Mouse (Mus musculus) regulatory T cell (primary cell): Measurements from ENCODE around the gene Cpt1c.

Experiments used
- in situ Hi-C: fragments of 300-600 bp; cut with MboI, MseI; formaldehyde crosslinking; loops from one replicate; pipeline ENCODE4 v1.15.1; 2025; ENCODE audit warnings: high pct_unique_total_duplicates

The Cpt1c gene

DNA sequence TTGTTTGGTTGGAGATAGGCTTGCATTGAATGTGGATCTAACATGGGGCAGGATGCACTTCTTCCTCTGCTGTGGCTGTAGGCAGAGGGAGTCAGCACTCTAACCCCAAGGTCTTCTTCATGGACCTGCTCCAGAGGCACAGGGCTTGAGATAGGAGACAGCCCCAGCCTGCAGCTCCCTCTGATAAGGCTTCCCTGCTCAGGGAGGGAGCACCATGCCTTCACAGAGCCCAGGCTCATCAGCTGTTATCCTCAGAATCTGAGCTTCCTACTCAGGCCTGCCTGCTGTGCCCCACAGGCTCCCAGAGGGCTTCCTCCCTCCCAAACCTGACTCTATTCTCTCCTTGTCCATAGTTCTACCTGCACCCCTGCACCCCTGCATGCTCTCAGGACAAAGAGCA, 52.1 kb downstream of the Cpt1c start:
- in situ Hi-C loops: loop anchor here (10.0 kb wide), 1 partner anchor 642 kb away; no protein-coding TSS in a partner anchor

DNA sequence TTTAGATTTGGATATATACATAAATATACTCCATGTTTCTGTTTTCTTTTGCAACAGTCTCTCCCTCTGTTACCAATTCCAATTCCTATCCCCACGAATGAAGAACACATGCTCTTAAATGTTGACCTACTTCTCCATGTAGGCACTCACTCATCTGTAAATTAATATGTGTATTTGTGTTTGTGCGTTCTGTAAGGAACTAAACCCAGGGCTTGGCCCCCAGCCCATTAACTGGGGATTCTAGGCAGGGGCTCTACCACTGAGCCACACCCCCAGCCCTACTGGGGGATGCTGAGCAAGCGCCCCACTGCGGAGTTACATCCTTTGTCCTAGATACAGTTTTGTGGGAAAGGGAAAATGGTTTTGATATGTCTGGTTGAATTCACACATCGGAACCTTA, 55.5 kb downstream of the Cpt1c start:
- in situ Hi-C loops: no loop called here

DNA sequence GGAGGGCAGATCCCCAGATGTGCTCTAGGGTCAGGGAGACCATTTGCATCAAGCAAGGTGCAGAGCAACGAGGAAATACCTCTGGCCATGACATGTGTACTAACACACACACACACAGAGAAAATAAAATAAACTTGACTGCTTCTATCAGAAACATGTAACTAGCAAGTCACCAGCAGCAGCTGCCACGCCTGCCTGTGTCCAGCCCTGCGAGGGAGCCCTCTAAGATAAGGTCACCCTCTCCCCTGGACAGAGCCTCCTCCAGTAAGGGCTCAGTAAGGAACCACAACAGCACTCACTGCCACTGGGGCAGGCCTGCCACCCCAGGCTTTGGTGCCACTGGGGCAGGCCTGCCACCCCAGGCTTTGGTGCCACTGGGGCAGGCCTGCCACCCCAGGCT, 56.4 kb downstream of the Cpt1c start:
- in situ Hi-C loops: no loop called here

DNA sequence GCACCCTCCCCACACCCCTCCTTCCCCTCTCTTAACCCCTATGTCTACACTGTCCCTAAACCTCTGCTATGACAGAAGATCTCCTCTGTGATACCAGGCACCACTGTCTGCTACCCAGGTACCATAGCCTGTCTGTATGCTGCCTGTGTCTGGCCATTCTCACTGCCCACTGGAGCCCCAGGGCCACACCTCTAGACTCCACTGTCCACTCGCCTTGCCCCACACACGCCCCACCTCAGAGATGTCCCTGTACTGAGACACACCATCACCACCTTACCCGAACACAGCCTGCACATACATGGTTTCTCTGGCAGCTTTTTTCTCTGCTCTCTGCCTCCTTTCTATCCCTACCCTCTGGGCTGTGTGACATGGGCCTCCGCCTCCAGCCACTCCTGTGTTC, 57.8 kb downstream of the Cpt1c start:
- in situ Hi-C loops: no loop called here

DNA sequence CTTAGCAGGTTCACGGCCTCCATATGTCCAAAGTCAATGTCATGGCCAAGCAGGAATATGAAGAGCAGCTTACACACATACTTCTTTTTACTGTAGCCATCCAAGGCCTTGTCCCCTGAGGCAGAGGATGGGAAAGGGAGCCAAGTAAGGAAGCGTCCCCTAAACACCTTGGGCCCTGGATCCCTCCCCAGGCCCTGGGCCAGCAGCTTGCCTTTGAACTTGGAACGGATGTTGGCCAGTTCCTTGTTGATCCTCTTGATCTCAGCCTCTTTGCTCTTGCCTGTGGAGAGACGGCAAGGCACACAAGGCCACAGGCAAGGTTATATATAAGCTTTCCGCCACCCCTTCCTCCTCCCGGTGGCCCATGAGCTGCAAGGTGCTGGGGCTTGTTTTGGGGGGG, 58.5 kb downstream of the Cpt1c start:
- in situ Hi-C loops: no loop called here

DNA sequence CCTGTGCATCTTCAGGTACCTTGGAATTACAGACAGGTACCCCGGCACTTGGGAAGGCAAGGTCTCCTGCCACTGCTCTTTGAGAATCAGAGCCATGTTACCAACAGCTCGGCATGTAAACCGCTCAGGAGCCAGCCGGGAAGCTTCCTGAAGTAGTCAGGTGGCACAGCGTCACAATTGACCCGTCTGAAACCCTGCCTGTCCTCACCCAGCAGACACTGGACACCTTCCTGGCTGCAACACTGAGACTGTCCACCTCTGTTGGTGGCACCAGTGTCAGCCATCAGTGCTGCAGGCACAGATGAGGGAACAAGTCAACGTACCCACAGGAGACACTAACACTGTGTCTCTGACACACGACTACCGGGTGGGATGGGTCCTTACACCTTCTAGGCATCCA, 59.3 kb downstream of the Cpt1c start:
- in situ Hi-C loops: no loop called here

DNA sequence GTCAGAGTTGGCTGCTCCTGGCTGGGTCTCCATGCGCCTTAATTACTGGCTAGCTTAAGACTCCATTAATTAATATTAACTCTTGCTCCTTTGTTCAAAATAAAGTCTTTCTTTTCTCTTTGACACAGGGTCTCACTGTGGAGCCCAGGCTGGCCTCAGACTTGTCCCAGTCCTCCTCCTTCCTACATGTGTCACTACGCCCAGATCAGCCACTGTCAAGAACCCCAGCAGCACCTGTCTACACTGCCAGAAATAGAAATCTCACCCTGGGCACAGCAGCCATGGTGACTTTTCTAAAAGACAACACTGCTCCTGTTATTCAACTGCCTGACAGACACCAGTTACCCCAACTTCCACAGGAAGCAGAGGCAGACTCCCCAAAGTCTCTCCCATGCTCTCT, 60.3 kb downstream of the Cpt1c start:
- in situ Hi-C loops: no loop called here
